In genomic region chr5:101518791-101519547, GRCm38 (mm10) we compare ENCODE assay signal across 19 mouse cellular contexts.
DNase-seq lines count a peak whose midpoint lies in the region; ATAC-seq and TF ChIP-seq lines count a peak whose summit lies in the region.
"Had no signal": no experiment of that assay in that cellular context is flagged by ENCODE, and none has a peak within 500 bp of the region (broad histone marks: within the 10 kb centered on the region; RNA-seq: fewer than 3 reads in every experiment).

No protein-coding gene starts in this region.

- no peaks in the 10 kb centered on the region for H3K9me3 ChIP-seq in lung, postnatal 0 days (ENCODE audit: low read length)
- no peaks in the 10 kb centered on the region for H3K9me3 ChIP-seq in ES-E14 (ENCODE audit: control insufficient read depth, insufficient read depth, low read depth, low read length)
- no peaks in the 10 kb centered on the region for H3K9me3 ChIP-seq in embryonic facial prominence, embryonic 14.5 days (ENCODE audit: control insufficient read depth, low read length)
- H3K9me3 ChIP-seq: hindbrain, embryonic 15.5 days; limb, embryonic 15.5 days had no signal

- H3K4me2 ChIP-seq in lung, postnatal 0 days (replicated peaks; ENCODE audit: low read depth, low read length): no peak overlapping the region
- H3K4me2 ChIP-seq in embryonic facial prominence, embryonic 14.5 days (ENCODE audit: low read depth, low read length): no peak overlapping the region
- H3K4me2 ChIP-seq: hindbrain, embryonic 15.5 days; limb, embryonic 15.5 days had no signal

- H3K4me1 ChIP-seq in lung, postnatal 0 days (ENCODE audit: insufficient read depth, low read depth, low read length): no peaks in the 10 kb centered on the region
- peaks cover 0 to 4% of the 10 kb centered on the region in 2 experiments; a peak in 1 of 4 replicates for H3K4me1 ChIP-seq in ES-E14 (ENCODE audit: control insufficient read depth in 2 of 2, insufficient read depth in 2 of 2, low read length in 2 of 2, poor library complexity in 1 of 2)
- H3K4me1 ChIP-seq in embryonic facial prominence, embryonic 14.5 days (ENCODE audit: control insufficient read depth, insufficient read depth, low read length): 0 out of 2 replicates have a peak, but pooled peaks cover 4% of the 10 kb centered on the region

- ATAC-seq in lung, postnatal 0 days: no peak
- no peak for ATAC-seq in embryonic facial prominence, embryonic 14.5 days (ENCODE audit: low read depth)
- ATAC-seq: CD4-positive, CD25-positive, alpha-beta regulatory T cell, adult 4 months had no signal

- no peak for TF ChIP-seq CTCF in lung, postnatal 0 days (IDR thresholded peaks at IDR 0.05)

- no peak overlapping the region for H3K4me3 ChIP-seq in lung, postnatal 0 days (ENCODE audit: low read depth, low read length)
- no peak overlapping the region for H3K4me3 ChIP-seq in ES-E14 (ENCODE audit: insufficient read depth in 1 of 2, low read depth in 1 of 2, low read length in 2 of 2, poor library complexity in 1 of 2, severe bottlenecking in 1 of 2)
- no peak overlapping the region for H3K4me3 ChIP-seq in embryonic facial prominence, embryonic 14.5 days (ENCODE audit: low read depth, low read length)
- H3K4me3 ChIP-seq: hindbrain, embryonic 15.5 days; limb, embryonic 15.5 days had no signal

- peak; percentile 19 for DNase-seq in lung, postnatal 0 days (ENCODE audit: low spot score)
- DNase-seq in lung, adult 18-20 months: no peak
- DNase-seq in ES-E14 (ENCODE audit: low read depth, low spot score) (peak; percentile 48), R1 (ENCODE audit: low read depth, low spot score) (peak; percentile 69)
- DNase-seq in embryonic facial prominence, embryonic 14.5 days (ENCODE audit: low spot score): peak; percentile 17
- no peak for DNase-seq in T-cell, adult 2 months (ENCODE audit: low spot score)
- DNase-seq in thymus, postnatal 0 days (ENCODE audit: low spot score): no peak
- no peak for DNase-seq in right cerebral cortex, adult 2 months (ENCODE audit: low spot score in 2 of 2)
- DNase-seq: cerebellum, adult 11-12 months; kidney, adult 18-20 months; kidney, postnatal 14 days; layer of hippocampus, adult 9-11 months; lung, adult 2 months; right cerebral cortex, adult 18-20 months; thymus, postnatal 36 days had no signal

- in situ Hi-C loops in ES-E14 (cut with MboI; ENCODE audit: low sequenced_read_pairs in 2 of 2, unreplicated experiment in 2 of 2): no loop called here

- no peak overlapping the region for H3K9ac ChIP-seq in lung, postnatal 0 days (replicated peaks; ENCODE audit: low read depth)
- no peak overlapping the region for H3K9ac ChIP-seq in ES-E14 (ENCODE audit: insufficient read depth, low read depth, low read length, poor library complexity, severe bottlenecking)
- no peak overlapping the region for H3K9ac ChIP-seq in embryonic facial prominence, embryonic 14.5 days (ENCODE audit: low read depth, low read length)
- H3K9ac ChIP-seq: hindbrain, embryonic 15.5 days; limb, embryonic 15.5 days had no signal

- TF ChIP-seq EP300 in lung, postnatal 0 days (IDR thresholded peaks at IDR 0.05): no peak

- H3K36me3 ChIP-seq in lung, postnatal 0 days (ENCODE audit: insufficient read depth, low read length): no peaks in the 10 kb centered on the region
- no peaks in the 10 kb centered on the region for H3K36me3 ChIP-seq in ES-E14 (ENCODE audit: control insufficient read depth, insufficient read depth, low read length, poor library complexity, severe bottlenecking)
- H3K36me3 ChIP-seq in embryonic facial prominence, embryonic 14.5 days (ENCODE audit: control insufficient read depth, insufficient read depth, low read length): no peaks in the 10 kb centered on the region
- H3K36me3 ChIP-seq: hindbrain, embryonic 15.5 days; limb, embryonic 15.5 days had no signal

- 38% methylated on average over 14 of the region's 14 CpGs for WGBS in lung, postnatal 0 days
- WGBS in embryonic facial prominence, embryonic 14.5 days: 38% methylated on average over 14 of the region's 14 CpGs

- H3K27me3 ChIP-seq in lung, postnatal 0 days (replicated peaks; ENCODE audit: insufficient read depth, low read length): no peaks in the 10 kb centered on the region
- H3K27me3 ChIP-seq in embryonic facial prominence, embryonic 14.5 days (replicated peaks; ENCODE audit: control insufficient read depth, insufficient read depth, low read length): peaks cover 15% of the 10 kb centered on the region; the same call in 1 of the 2 replicates
- H3K27me3 ChIP-seq: limb, embryonic 15.5 days had no signal

- no peak overlapping the region for H3K27ac ChIP-seq in lung, postnatal 0 days (ENCODE audit: low read length)
- no peak overlapping the region for H3K27ac ChIP-seq in ES-E14 (ENCODE audit: insufficient read depth, low read depth, low read length, poor library complexity, severe bottlenecking)
- H3K27ac ChIP-seq in embryonic facial prominence, embryonic 14.5 days (replicated peaks; ENCODE audit: low read depth, low read length): no peak overlapping the region
- H3K27ac ChIP-seq: hindbrain, embryonic 15.5 days; limb, embryonic 15.5 days; stomach, postnatal 0 days had no signal

TF ChIP-seq in ES-E14, 5 proteins besides CTCF, POLR2A, EP300 and RAD21:
- TF ChIP-seq MAFK (IDR thresholded peaks at IDR 0.05; ENCODE audit: insufficient read depth, low read depth, low read length): no peak
- TF ChIP-seq ZC3H11A (IDR thresholded peaks at IDR 0.05; ENCODE audit: borderline replicate concordance, low read depth, low read length): no peak
- no peak for TF ChIP-seq HCFC1 (IDR thresholded peaks at IDR 0.05; ENCODE audit: borderline replicate concordance, insufficient read depth, low read length)
- TF ChIP-seq CHD2 (IDR thresholded peaks at IDR 0.05; ENCODE audit: low read depth, low read length): no peak
- TF ChIP-seq ZNF384 (IDR thresholded peaks at IDR 0.05; ENCODE audit: low read depth, low read length): no peak

Comparison
In these comparisons a context has a peak if more than half of its experiments do, and no peak if none do; other contexts are left out.
1. DNase-seq: peak in lung, postnatal 0 days (single experiment), ES-E14 (single experiment), R1 (single experiment) and embryonic facial prominence, embryonic 14.5 days (single experiment); none in lung, adult 18-20 months (0 of 2), T-cell, adult 2 months (single experiment), thymus, postnatal 0 days (single experiment) and right cerebral cortex, adult 2 months (0 of 2).